Mouse (Mus musculus) embryonic fibroblast, embryonic 13.5 days (primary cell): Measurements from ENCODE around the gene Cldn10.

ENCODE experiments used
- CTCF ChIP-seq: IDR thresholded peaks from 2 replicates; pipeline ENCODE4 v1.5.1; 2011; ENCODE audit warnings: mild to moderate bottlenecking, control low read depth, low read length, moderate library complexity, borderline replicate concordance; ENCODE audit not compliant: insufficient read depth
- POLR2A ChIP-seq: IDR thresholded peaks from 2 replicates; pipeline ENCODE4 v1.6.1; 2011; ENCODE audit warnings: low read depth, mild to moderate bottlenecking, control low read depth, low read length, moderate library complexity

DNA sequence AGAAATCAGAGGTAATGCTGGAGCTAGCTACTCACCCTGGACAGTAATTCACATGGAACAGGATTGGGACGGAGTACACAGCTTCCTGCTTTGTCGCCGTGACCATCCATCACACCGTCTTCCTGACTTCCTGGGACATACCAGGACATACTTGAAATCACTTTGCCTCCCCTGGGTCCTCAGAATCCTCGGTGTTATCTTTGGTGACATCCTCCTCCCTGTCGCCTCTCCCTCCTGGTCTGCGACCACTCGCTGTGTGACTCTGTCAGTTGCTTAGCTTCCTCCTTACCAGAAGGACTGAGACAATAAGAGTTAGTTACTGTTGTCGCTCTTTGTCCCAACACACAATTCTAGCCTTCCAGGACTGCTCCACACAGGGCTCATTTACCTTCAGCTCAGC lies 9.6 kb downstream of the Cldn10 start:
- no peak for TF ChIP-seq POLR2A
- no peak for TF ChIP-seq CTCF
